Comparison of ENCODE assay signal across 15 mouse cellular contexts in genomic region chr6:99172589-99172986, GRCm38 (mm10).
DNase-seq lines count a peak whose midpoint lies in the region; ATAC-seq and TF ChIP-seq lines count a peak whose summit lies in the region.
"Had no signal": no experiment of that assay in that cellular context is flagged by ENCODE, and none has a peak within 500 bp of the region (broad histone marks: within the 10 kb centered on the region; RNA-seq: fewer than 3 reads in every experiment).

No protein-coding gene starts in this region.

- H3K4me1 ChIP-seq in lung, embryonic 14.5 days (ENCODE audit: insufficient read depth) = peaks cover 31% of the 10 kb centered on the region
- H3K4me1 ChIP-seq in intestine, embryonic 14.5 days (replicated peaks; ENCODE audit: control insufficient read depth, insufficient read depth, low read length) = peaks cover 31% of the 10 kb centered on the region
- H3K4me1 ChIP-seq: neural tube, embryonic 12.5 days had no signal

- peak overlapping the region; percentile 47 for H3K4me2 ChIP-seq in lung, embryonic 14.5 days
- H3K4me2 ChIP-seq in intestine, embryonic 14.5 days (ENCODE audit: low read length) = peak overlapping the region; percentile 40
- H3K4me2 ChIP-seq: neural tube, embryonic 12.5 days had no signal

- no peak for DNase-seq in gastrocnemius, adult 2 months
- no peak for DNase-seq in gastrocnemius, postnatal 10 days
- peak; percentile 15 for DNase-seq in lung, embryonic 14.5 days
- no peak for DNase-seq in lung, postnatal 4 days
- no peak for DNase-seq in intestine, embryonic 14.5 days (ENCODE audit: low spot score)
- DNase-seq in naive thymus-derived CD4-positive, alpha-beta T cell, adult 2 months (ENCODE audit: low read depth) = peak; percentile 43
- DNase-seq in kidney, postnatal 10 days = no peak
- no peak for DNase-seq in embryo, embryonic 10.5 days (ENCODE audit: low spot score)
- DNase-seq: gastrocnemius, postnatal 25 days; midbrain, embryonic 14.5 days; spleen, adult 18-20 months; thymus, adult 2 months had no signal

- no peaks in the 10 kb centered on the region for H3K27me3 ChIP-seq in lung, embryonic 14.5 days (ENCODE audit: insufficient read depth, low read length)
- no peaks in the 10 kb centered on the region for H3K27me3 ChIP-seq in intestine, embryonic 14.5 days (replicated peaks; ENCODE audit: control insufficient read depth, insufficient read depth, low read length)
- H3K27me3 ChIP-seq: neural tube, embryonic 12.5 days had no signal

- no peak for TF ChIP-seq CTCF in gastrocnemius, adult 2 months (IDR thresholded peaks at IDR 0.05)
- no peak for TF ChIP-seq CTCF in lung, embryonic 14.5 days (IDR thresholded peaks at IDR 0.05; ENCODE audit: low read depth)

- 24% methylated on average over 6 of the region's 6 CpGs for WGBS in lung, embryonic 14.5 days
- 55% methylated on average over 6 of the region's 6 CpGs for WGBS in intestine, embryonic 14.5 days

- no peaks in the 10 kb centered on the region for H3K9me3 ChIP-seq in lung, embryonic 14.5 days (ENCODE audit: low read depth, low read length)
- H3K9me3 ChIP-seq in intestine, embryonic 14.5 days (ENCODE audit: control insufficient read depth, low read length) = no peaks in the 10 kb centered on the region
- H3K9me3 ChIP-seq: neural tube, embryonic 12.5 days had no signal

- H3K9ac ChIP-seq in lung, embryonic 14.5 days = no peak overlapping the region
- H3K9ac ChIP-seq in intestine, embryonic 14.5 days (ENCODE audit: low read length) = peak overlapping the region; percentile 21; the same call in 1 of the 2 replicates
- H3K9ac ChIP-seq: neural tube, embryonic 12.5 days had no signal

- H3K27ac ChIP-seq in gastrocnemius, adult 2 months = peak overlapping the region; percentile 20; the same call in 1 of the 2 replicates
- peak overlapping the region; percentile 71 for H3K27ac ChIP-seq in lung, embryonic 14.5 days (ENCODE audit: low read depth)
- H3K27ac ChIP-seq in intestine, embryonic 14.5 days (ENCODE audit: low read depth) = peak overlapping the region; percentile 77
- H3K27ac ChIP-seq: neural tube, embryonic 12.5 days had no signal

- no peaks in the 10 kb centered on the region for H3K36me3 ChIP-seq in lung, embryonic 14.5 days (ENCODE audit: insufficient read depth)
- H3K36me3 ChIP-seq in intestine, embryonic 14.5 days (ENCODE audit: control insufficient read depth, insufficient read depth, low read length) = no peaks in the 10 kb centered on the region
- H3K36me3 ChIP-seq: neural tube, embryonic 12.5 days had no signal

- H3K4me3 ChIP-seq in gastrocnemius, adult 2 months = no peak overlapping the region
- peak overlapping the region; percentile 3; the same call in 1 of the 2 replicates for H3K4me3 ChIP-seq in lung, embryonic 14.5 days (ENCODE audit: low read depth, low read length)
- H3K4me3 ChIP-seq in intestine, embryonic 14.5 days (ENCODE audit: low read depth, low read length) = peak overlapping the region; percentile 23
- H3K4me3 ChIP-seq: neural tube, embryonic 12.5 days had no signal

- intact Hi-C loops in gastrocnemius, adult 2 months (cut with DNase I) = no loop called here

- ATAC-seq in lung, embryonic 14.5 days (ENCODE audit: insufficient read depth) = no peak
- ATAC-seq in intestine, embryonic 14.5 days (replicated peaks; ENCODE audit: low FRiP score, low TSS enrichment, low read depth) = no peak
- ATAC-seq: forebrain, embryonic 16.5 days; hindbrain, embryonic 16.5 days had no signal

Comparison
In these comparisons a context has a peak if more than half of its experiments do, and no peak if none do; other contexts are left out.
1. DNase-seq: peak in lung, embryonic 14.5 days (single experiment) and naive thymus-derived CD4-positive, alpha-beta T cell, adult 2 months (single experiment); none in gastrocnemius, adult 2 months (single experiment), gastrocnemius, postnatal 10 days (single experiment), lung, postnatal 4 days (0 of 2), intestine, embryonic 14.5 days (single experiment), kidney, postnatal 10 days (single experiment) and embryo, embryonic 10.5 days (single experiment).
2. H3K27ac ChIP-seq: peak in every context shown above with its lines; median percentile 77 in intestine, embryonic 14.5 days; 71 in lung, embryonic 14.5 days; 20 in gastrocnemius, adult 2 months.